ENCODE assay signal across 28 mouse cellular contexts in the genomic region with DNA sequence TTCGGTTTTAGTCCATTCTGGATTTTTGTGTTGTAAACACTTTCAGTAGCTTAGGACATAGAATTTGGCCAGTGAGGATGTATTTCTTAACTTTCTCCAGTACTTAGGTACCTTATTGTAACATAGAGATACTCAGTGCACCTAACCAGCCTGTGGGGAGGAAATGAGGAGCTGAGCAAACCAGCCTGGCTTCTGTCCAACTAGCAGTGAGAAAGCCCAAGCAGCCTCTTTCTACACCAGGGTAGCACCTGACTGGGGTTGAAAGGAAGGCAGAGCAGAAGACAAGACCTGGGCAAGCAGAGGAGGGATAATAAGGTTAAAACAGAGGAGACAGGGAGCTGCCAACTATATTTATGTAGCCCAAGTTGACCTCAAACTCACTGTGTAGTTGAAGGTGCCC. TPM values are rescaled to one million over a fixed set of nuclear protein-coding genes. Genes with fewer than 3 reads are reported as not detected.
"Had no signal": no experiment of that assay in that cellular context is flagged by ENCODE, and none has a peak within 500 bp of the region (broad histone marks: within the 10 kb centered on the region; RNA-seq: fewer than 3 reads in every experiment).

No protein-coding gene starts in this region.

- H3K27me3 ChIP-seq: hindbrain, embryonic 12.5 days; liver, embryonic 13.5 days; liver, embryonic 15.5 days had no signal

- ATAC-seq: hindbrain, embryonic 16.5 days; intestine, embryonic 16.5 days; liver, postnatal 0 days had no signal

- H3K4me3 ChIP-seq: gastrocnemius, adult 2 months; heart, adult 2 months; hindbrain, embryonic 10.5 days; hindbrain, embryonic 12.5 days; left cerebral cortex, adult 2 months; limb, embryonic 10.5 days; limb, embryonic 12.5 days; liver, embryonic 13.5 days; liver, embryonic 15.5 days had no signal

- H3K9me3 ChIP-seq: hindbrain, embryonic 10.5 days; hindbrain, embryonic 12.5 days; limb, embryonic 10.5 days; limb, embryonic 12.5 days; liver, embryonic 13.5 days; liver, embryonic 15.5 days had no signal

- H3K9ac ChIP-seq: hindbrain, embryonic 12.5 days; hindbrain, embryonic 14.5 days; limb, embryonic 12.5 days; liver, embryonic 13.5 days; liver, embryonic 15.5 days; liver, postnatal 0 days had no signal

- H3K4me1 ChIP-seq: hindbrain, embryonic 10.5 days; hindbrain, embryonic 12.5 days; liver, embryonic 15.5 days had no signal

- DNase-seq: gastrocnemius, adult 2 months; gastrocnemius, postnatal 10 days; gastrocnemius, postnatal 25 days; heart, adult 2 months; heart, postnatal 10 days; heart, postnatal 4 days; kidney, adult 11 months; kidney, adult 8-10 months; kidney, postnatal 10 days; kidney, postnatal 25 days; layer of hippocampus, adult 9-11 months; liver; liver, embryonic 13.5 days; liver, postnatal 0 days had no signal

- H3K27ac ChIP-seq: gastrocnemius, adult 2 months; heart, adult 2 months; hindbrain, embryonic 10.5 days; hindbrain, embryonic 12.5 days; hindbrain, embryonic 14.5 days; left cerebral cortex, adult 2 months; limb, embryonic 10.5 days; limb, embryonic 12.5 days; liver, embryonic 13.5 days; liver, embryonic 15.5 days had no signal

- H3K36me3 ChIP-seq: limb, embryonic 10.5 days; limb, embryonic 12.5 days; liver, embryonic 15.5 days had no signal

RNA-seq across cellular contexts. Expression of a gene that starts 31.1 kb away (rescaled TPM):
- total RNA-seq: granulocyte monocyte progenitor cell, adult 5-6 weeks; layer of hippocampus, adult 18-20 months; layer of hippocampus, postnatal 14 days; left cerebral cortex, adult 2 months had no signal
- polyA plus RNA-seq: frontal cortex, adult 2 months; hindbrain, embryonic 10.5 days; hindbrain, embryonic 14.5 days; hindbrain, embryonic 16.5 days; kidney, embryonic 14.5 days had no signal
